Comparison of ENCODE assay signal across 9 mouse cellular contexts in genomic region chr13:29838409-29839047, GRCm38 (mm10). TPM values are rescaled to one million over a fixed set of nuclear protein-coding genes. Genes with fewer than 3 reads are reported as not detected.
DNase-seq lines count a peak whose midpoint lies in the region; ATAC-seq and TF ChIP-seq lines count a peak whose summit lies in the region.
"Had no signal": no experiment of that assay in that cellular context is flagged by ENCODE, and none has a peak within 500 bp of the region (broad histone marks: within the 10 kb centered on the region; RNA-seq: fewer than 3 reads in every experiment).

No protein-coding gene starts in this region.

- no peaks in the 10 kb centered on the region for H3K4me1 ChIP-seq in hindbrain, embryonic 11.5 days (replicated peaks; ENCODE audit: control insufficient read depth, insufficient read depth, low read length)
- H3K4me1 ChIP-seq in hindbrain, embryonic 10.5 days (replicated peaks), result peaks cover 3% of the 10 kb centered on the region; the same call in 1 of the 2 replicates
- no peaks in the 10 kb centered on the region for H3K4me1 ChIP-seq in lung, postnatal 0 days (ENCODE audit: insufficient read depth, low read depth, low read length)
- H3K4me1 ChIP-seq: limb, embryonic 15.5 days had no signal

- no peaks in the 10 kb centered on the region for H3K36me3 ChIP-seq in hindbrain, embryonic 11.5 days (ENCODE audit: control insufficient read depth, insufficient read depth, low read length)
- peaks cover 34% of the 10 kb centered on the region for H3K36me3 ChIP-seq in hindbrain, embryonic 10.5 days
- H3K36me3 ChIP-seq in lung, postnatal 0 days (ENCODE audit: insufficient read depth, low read length), result no peaks in the 10 kb centered on the region

- H3K9me3 ChIP-seq in hindbrain, embryonic 11.5 days (ENCODE audit: control insufficient read depth, low read length), result no peaks in the 10 kb centered on the region
- H3K9me3 ChIP-seq in hindbrain, embryonic 10.5 days, result no peaks in the 10 kb centered on the region
- no peaks in the 10 kb centered on the region for H3K9me3 ChIP-seq in lung, postnatal 0 days (ENCODE audit: low read length)
- H3K9me3 ChIP-seq: limb, embryonic 15.5 days had no signal

- H3K4me2 ChIP-seq in hindbrain, embryonic 11.5 days (replicated peaks; ENCODE audit: low read depth, low read length), result no peak overlapping the region
- H3K4me2 ChIP-seq in lung, postnatal 0 days (replicated peaks; ENCODE audit: low read depth, low read length), result no peak overlapping the region
- H3K4me2 ChIP-seq: limb, embryonic 15.5 days had no signal

- peak; percentile 57 for DNase-seq in hindbrain, embryonic 11.5 days (ENCODE audit: low spot score)
- DNase-seq in hindbrain, embryonic 10.5 days (ENCODE audit: low spot score), result no peak
- DNase-seq in brain, embryonic 14.5 days (ENCODE audit: low read depth), result peak; percentile 85
- peak; percentile 80 for DNase-seq in lung, postnatal 0 days (ENCODE audit: low spot score)
- DNase-seq in urinary bladder, adult 2 months (ENCODE audit: low spot score), result no peak
- DNase-seq in Muller cell, postnatal 12 days (ENCODE audit: inconsistent ontology term), result no peak
- DNase-seq in right cerebral cortex, adult 18-20 months, result no peak

- 0 out of 2 replicates have a peak, but pooled peaks have one; percentile 55 for ATAC-seq in hindbrain, embryonic 11.5 days (ENCODE audit: low FRiP score)
- peak; percentile 81 for ATAC-seq in CD4-positive, CD25-positive, alpha-beta regulatory T cell, adult 4 months
- ATAC-seq in lung, postnatal 0 days, result no peak

- TF ChIP-seq EP300 in lung, postnatal 0 days (IDR thresholded peaks at IDR 0.05), result no peak

- TF ChIP-seq POLR2A in brain, embryonic 14.5 days (IDR thresholded peaks at IDR 0.05; ENCODE audit: borderline replicate concordance, extremely low read depth, insufficient read depth, insufficient read length, poor library complexity, severe bottlenecking), result no peak

- H3K27me3 ChIP-seq in hindbrain, embryonic 11.5 days (ENCODE audit: control insufficient read depth, insufficient read depth, low read length), result no peaks in the 10 kb centered on the region
- no peaks in the 10 kb centered on the region for H3K27me3 ChIP-seq in hindbrain, embryonic 10.5 days (ENCODE audit: insufficient read depth, poor library complexity, severe bottlenecking)
- H3K27me3 ChIP-seq in lung, postnatal 0 days (replicated peaks; ENCODE audit: insufficient read depth, low read length), result no peaks in the 10 kb centered on the region
- H3K27me3 ChIP-seq: limb, embryonic 15.5 days had no signal

- H3K27ac ChIP-seq in hindbrain, embryonic 11.5 days (ENCODE audit: low read depth, low read length), result no peak overlapping the region
- H3K27ac ChIP-seq in hindbrain, embryonic 10.5 days, result no peak overlapping the region
- H3K27ac ChIP-seq in lung, postnatal 0 days (ENCODE audit: low read length), result no peak overlapping the region
- H3K27ac ChIP-seq: limb, embryonic 15.5 days had no signal

- peak; percentile 36; the same call in 1 of the 2 replicates for TF ChIP-seq CTCF in brain, embryonic 14.5 days (IDR thresholded peaks at IDR 0.05; ENCODE audit: borderline replicate concordance, extremely low read depth, insufficient read depth, insufficient read length)
- TF ChIP-seq CTCF in lung, postnatal 0 days (IDR thresholded peaks at IDR 0.05), result peak; percentile 83

- H3K4me3 ChIP-seq in hindbrain, embryonic 11.5 days (ENCODE audit: low read depth, low read length), result no peak overlapping the region
- H3K4me3 ChIP-seq in hindbrain, embryonic 10.5 days, result no peak overlapping the region
- no peak overlapping the region for H3K4me3 ChIP-seq in lung, postnatal 0 days (ENCODE audit: low read depth, low read length)
- H3K4me3 ChIP-seq: limb, embryonic 15.5 days had no signal

- H3K9ac ChIP-seq in hindbrain, embryonic 11.5 days (ENCODE audit: low read depth, low read length), result no peak overlapping the region
- no peak overlapping the region for H3K9ac ChIP-seq in lung, postnatal 0 days (replicated peaks; ENCODE audit: low read depth)
- H3K9ac ChIP-seq: limb, embryonic 15.5 days had no signal

- WGBS in hindbrain, embryonic 11.5 days, result 57% methylated on average over 5 of the region's 5 CpGs
- WGBS in hindbrain, embryonic 10.5 days, result 63% methylated on average over 5 of the region's 5 CpGs
- WGBS in lung, postnatal 0 days, result 45% methylated on average over 5 of the region's 5 CpGs

RNA-seq across cellular contexts. Expression of gene Cdkal1, which starts 16.9 kb away (rescaled TPM):
- 29.0 and 30.0 TPM in 2 replicates for polyA plus RNA-seq in hindbrain, embryonic 11.5 days (2014; fragmentation: Nextera tagmentation; extraction: Ambion mirVana)
- 29.6 and 32.8 TPM in 2 replicates for polyA plus RNA-seq in hindbrain, embryonic 10.5 days (2016; fragmentation: Nextera tagmentation; extraction: Ambion mirVana)
- 10 to 100 TPM; 42.5 to 49.3 TPM for polyA plus RNA-seq in CD4-positive, CD25-positive, alpha-beta regulatory T cell, adult 4 months (2017; shearing (Covaris generic))
- polyA plus RNA-seq in brain, embryonic 14.5 days (2012; rRNA removed), result 5.8 and 7.2 TPM in 2 replicates
- 14.7 and 16.2 TPM in 2 replicates for polyA plus RNA-seq in lung, postnatal 0 days (2015; fragmentation: Nextera tagmentation; extraction: Ambion mirVana)
- 6.9 and 10.0 TPM in 2 replicates for polyA plus RNA-seq in urinary bladder, adult 2 months (2012; rRNA removed)

Comparison
In these comparisons a context has a peak if more than half of its experiments do, and no peak if none do; other contexts are left out.
1. DNase-seq: peak in hindbrain, embryonic 11.5 days (single experiment), brain, embryonic 14.5 days (single experiment) and lung, postnatal 0 days (single experiment); none in hindbrain, embryonic 10.5 days (single experiment), urinary bladder, adult 2 months (single experiment), Muller cell, postnatal 12 days (single experiment) and right cerebral cortex, adult 18-20 months (single experiment).